Mouse (Mus musculus): ENCODE data around the gene Maco1.

DNA sequence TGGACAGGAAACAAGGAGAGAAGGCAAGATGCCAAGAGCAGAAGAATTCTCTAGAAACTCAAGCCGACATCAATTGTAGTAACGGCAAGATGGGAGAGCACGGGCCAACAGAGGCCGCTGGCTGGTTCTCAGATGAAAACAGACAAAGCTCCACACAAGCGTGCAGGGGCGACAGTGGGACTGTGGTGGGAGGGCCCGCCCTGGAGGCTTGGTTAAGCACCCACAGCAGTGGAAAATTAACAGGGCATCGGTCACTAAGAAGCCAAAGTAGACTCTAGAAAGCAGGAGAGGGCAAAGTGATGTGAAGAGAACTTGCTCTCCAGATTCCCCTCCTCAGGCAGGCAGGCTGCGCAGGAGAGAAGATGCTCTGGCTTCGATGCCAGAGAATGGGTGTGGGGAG, 51.0 kb downstream of the Maco1 start:
- TF ChIP-seq CTCF (IDR thresholded peaks at IDR 0.05; ENCODE audit: borderline replicate concordance, insufficient read depth, low read depth, low read length) (no peak), POLR2A (IDR thresholded peaks at IDR 0.05; ENCODE audit: borderline replicate concordance, insufficient read depth, low read length) (no peak)

All from cerebellum, adult 2 months (tissue).